Mouse (Mus musculus): Measurements from ENCODE around the gene Rab11fip3. TPM values are rescaled to one million over a fixed set of nuclear protein-coding genes. Genes with fewer than 3 reads are reported as not detected.
"Not testable (repeated sequence)": the region's sequence is repeated elsewhere in the genome, so short reads cannot be mapped to it uniquely, and the experiment has no call there.

Gene Rab11fip3
- total and polyA plus RNA-seq, 3 experiments: 3.0 to 13.9 (median 9.3) TPM

DNA sequence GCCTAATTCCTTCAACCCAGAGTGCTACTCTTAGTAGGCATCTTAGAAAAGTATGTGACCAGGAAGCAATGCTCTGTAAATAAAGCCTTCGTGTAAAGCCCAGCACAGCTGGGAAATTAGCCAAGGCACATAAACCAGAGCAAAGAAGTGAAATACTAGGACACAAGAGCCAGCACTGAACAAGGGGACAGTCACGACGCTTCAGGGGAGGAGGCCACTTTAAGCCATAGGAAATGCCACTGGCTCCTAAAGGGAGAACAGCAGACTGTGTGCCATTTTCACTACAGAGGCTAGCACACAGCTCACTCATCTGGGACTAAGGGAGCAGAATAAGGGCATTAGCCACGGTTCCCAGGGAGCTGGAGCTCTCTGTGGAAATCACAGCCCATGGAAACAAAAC lies 24.1 kb downstream of the Rab11fip3 start:
- Histone ChIP-seq H3K4me3 (ENCODE audit: low read depth, low read length) (no peak overlapping the region), H3K27me3 (ENCODE audit: insufficient read depth, low read length) (no peaks in the 10 kb centered on the region), H3K36me3 (replicated peaks) (peaks cover 3% of the 10 kb centered on the region), H3K4me1 (ENCODE audit: insufficient read depth, low read depth, low read length) (peaks cover 2% of the 10 kb centered on the region; the same call in 1 of the 2 replicates), H3K9me3 (replicated peaks) (no peaks in the 10 kb centered on the region)
- DNase-seq (ENCODE audit: low spot score) (no peak), ATAC-seq (ENCODE audit: extremely low read depth, insufficient number of reproducible peaks, low FRiP score, poor library complexity, severe bottlenecking) (no peak)
- TF ChIP-seq GATA1 (IDR thresholded peaks at IDR 0.05; ENCODE audit: borderline replicate concordance, low read length): no peak
- no peak for TF ChIP-seq POLR2AphosphoS5 (IDR thresholded peaks at IDR 0.05; ENCODE audit: insufficient replicate concordance, low read depth, low read length)
- no peak for TF ChIP-seq CTCF (IDR thresholded peaks at IDR 0.05; ENCODE audit: low read depth, low read length)
- no peak for TF ChIP-seq TAL1 (conservative IDR thresholded peaks at IDR 0.05; ENCODE audit: low read depth, low read length)
- TF ChIP-seq GATA2 (IDR thresholded peaks at IDR 0.05; ENCODE audit: borderline replicate concordance, low read depth, low read length): no peak

DNA sequence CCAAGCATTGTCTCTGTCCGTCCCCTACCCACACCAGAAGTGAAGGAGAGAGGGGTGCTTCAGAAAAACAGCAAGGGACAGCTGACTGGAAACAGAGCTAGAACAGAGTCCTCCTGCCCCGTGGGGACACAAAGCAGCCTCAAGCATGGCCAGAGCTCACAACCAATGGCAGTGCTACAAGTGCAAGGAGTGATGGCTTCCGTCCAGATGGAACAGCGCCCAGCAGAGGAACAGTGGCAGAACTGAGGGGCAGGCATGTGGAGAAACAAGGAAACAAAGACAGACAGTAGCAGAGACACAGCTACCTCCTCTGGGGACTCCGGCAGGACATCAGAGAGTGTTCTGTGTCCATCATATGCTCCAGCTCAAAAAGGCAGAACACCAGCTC lies 26.1 kb downstream of the Rab11fip3 start:
- Histone ChIP-seq H3K4me1 (ENCODE audit: insufficient read depth, low read depth, low read length) (no peaks in the 10 kb centered on the region), H3K4me3 (ENCODE audit: low read depth, low read length) (no peak overlapping the region), H3K36me3 (replicated peaks) (peaks cover 3% of the 10 kb centered on the region), H3K27me3 (ENCODE audit: insufficient read depth, low read length) (no peaks in the 10 kb centered on the region), H3K9me3 (replicated peaks) (no peaks in the 10 kb centered on the region)
- no peak for DNase-seq (ENCODE audit: low spot score)
- no peak for TF ChIP-seq CTCF (IDR thresholded peaks at IDR 0.05; ENCODE audit: low read depth, low read length)
- no peak for TF ChIP-seq TAL1 (conservative IDR thresholded peaks at IDR 0.05; ENCODE audit: low read depth, low read length)
- no peak for TF ChIP-seq GATA1 (IDR thresholded peaks at IDR 0.05; ENCODE audit: borderline replicate concordance, low read length)
- TF ChIP-seq GATA2 (IDR thresholded peaks at IDR 0.05; ENCODE audit: borderline replicate concordance, low read depth, low read length): no peak
- no peak for TF ChIP-seq POLR2AphosphoS5 (IDR thresholded peaks at IDR 0.05; ENCODE audit: insufficient replicate concordance, low read depth, low read length)
- no peak for ATAC-seq (ENCODE audit: extremely low read depth, insufficient number of reproducible peaks, low FRiP score, poor library complexity, severe bottlenecking)

DNA sequence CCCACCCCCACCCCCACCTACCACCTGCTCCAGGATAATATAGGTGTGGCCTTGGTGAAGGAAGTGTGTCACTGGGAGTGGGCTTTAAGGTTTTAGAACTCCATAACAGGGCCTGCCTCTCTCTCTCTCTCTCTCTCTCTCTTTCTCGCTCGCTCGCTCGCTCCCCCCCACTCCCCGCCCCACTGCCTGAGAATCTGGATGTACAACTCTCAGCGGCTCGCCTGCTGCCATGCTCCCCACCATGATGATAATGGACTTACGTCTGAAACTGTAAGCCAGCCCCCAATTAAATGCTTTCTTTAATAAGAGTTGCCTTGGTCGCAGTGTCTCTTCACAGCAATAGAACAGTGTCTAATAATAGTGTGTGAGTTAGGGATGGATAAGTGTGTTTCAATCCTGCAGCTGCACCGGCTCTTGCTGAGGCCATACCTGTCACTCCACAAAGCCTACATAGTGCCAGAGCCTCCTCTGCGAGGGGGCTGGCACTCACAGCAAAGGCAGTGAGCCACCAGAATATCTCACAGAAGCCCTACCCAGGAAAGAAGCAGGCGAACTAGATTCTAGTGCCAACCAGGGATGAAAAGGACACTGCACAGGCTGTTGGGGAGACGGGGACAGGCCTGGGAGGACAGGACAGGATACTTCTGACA lies 26.6 kb downstream of the Rab11fip3 start:
- no peaks in the 10 kb centered on the region for H3K4me1 ChIP-seq (ENCODE audit: insufficient read depth, low read depth, low read length)
- peaks cover 3% of the 10 kb centered on the region for H3K36me3 ChIP-seq (replicated peaks)
- H3K4me3 ChIP-seq (ENCODE audit: low read depth, low read length): no peak overlapping the region
- no peaks in the 10 kb centered on the region for H3K9me3 ChIP-seq (replicated peaks)
- DNase-seq (ENCODE audit: low spot score): no peak
- ATAC-seq (ENCODE audit: extremely low read depth, insufficient number of reproducible peaks, low FRiP score, poor library complexity, severe bottlenecking): no peak
- TF ChIP-seq GATA2 (IDR thresholded peaks at IDR 0.05; ENCODE audit: borderline replicate concordance, low read depth, low read length): no peak
- no peaks in the 10 kb centered on the region for H3K27me3 ChIP-seq (ENCODE audit: insufficient read depth, low read length)

DNA sequence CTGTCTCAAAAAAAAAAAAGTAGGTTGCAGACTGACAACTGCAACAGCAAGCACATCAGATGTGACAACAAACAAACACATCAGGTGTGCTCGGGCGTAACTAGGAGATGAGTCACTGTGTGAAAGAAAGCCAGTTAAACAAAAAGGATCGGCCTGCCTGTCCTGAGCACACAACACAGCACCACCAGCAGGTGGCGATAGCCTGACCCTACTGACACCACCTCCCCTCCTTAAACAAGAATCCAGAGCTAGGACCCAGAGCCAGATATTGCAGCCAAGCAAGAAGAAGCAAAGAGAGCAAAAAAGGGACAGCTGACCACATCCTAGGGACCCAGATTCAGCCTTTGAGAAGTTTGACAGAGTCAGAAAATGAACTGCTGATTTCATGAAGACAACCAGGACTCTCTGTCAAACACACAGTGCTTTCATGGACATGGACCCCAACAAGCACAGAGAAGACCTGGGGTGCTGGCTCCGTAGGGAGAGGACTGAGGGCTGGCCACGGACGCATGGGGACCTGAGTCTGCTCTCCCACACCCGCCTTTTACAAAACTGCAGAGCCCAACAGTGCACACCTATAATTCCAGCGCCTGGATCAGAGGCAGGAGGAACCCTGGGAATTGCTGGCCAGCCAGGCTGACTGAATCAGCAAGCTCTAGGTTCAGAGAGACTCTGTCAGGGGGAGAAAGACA lies 28.1 kb downstream of the Rab11fip3 start:
- Histone ChIP-seq H3K4me3 (ENCODE audit: low read depth, low read length) (no peak overlapping the region), H3K9me3 (replicated peaks) (no peaks in the 10 kb centered on the region), H3K4me1 (ENCODE audit: insufficient read depth, low read depth, low read length) (no peaks in the 10 kb centered on the region), H3K27me3 (ENCODE audit: insufficient read depth, low read length) (no peaks in the 10 kb centered on the region), H3K36me3 (replicated peaks) (peaks cover 7% of the 10 kb centered on the region)
- no peak for ATAC-seq (ENCODE audit: extremely low read depth, insufficient number of reproducible peaks, low FRiP score, poor library complexity, severe bottlenecking)
- peak; percentile 52 for DNase-seq (ENCODE audit: low spot score)
- TF ChIP-seq TAL1 (conservative IDR thresholded peaks at IDR 0.05; ENCODE audit: low read depth, low read length) (no peak), CTCF (IDR thresholded peaks at IDR 0.05; ENCODE audit: low read depth, low read length) (peak; percentile 81), POLR2AphosphoS5 (IDR thresholded peaks at IDR 0.05; ENCODE audit: insufficient replicate concordance, low read depth, low read length) (no peak)

DNA sequence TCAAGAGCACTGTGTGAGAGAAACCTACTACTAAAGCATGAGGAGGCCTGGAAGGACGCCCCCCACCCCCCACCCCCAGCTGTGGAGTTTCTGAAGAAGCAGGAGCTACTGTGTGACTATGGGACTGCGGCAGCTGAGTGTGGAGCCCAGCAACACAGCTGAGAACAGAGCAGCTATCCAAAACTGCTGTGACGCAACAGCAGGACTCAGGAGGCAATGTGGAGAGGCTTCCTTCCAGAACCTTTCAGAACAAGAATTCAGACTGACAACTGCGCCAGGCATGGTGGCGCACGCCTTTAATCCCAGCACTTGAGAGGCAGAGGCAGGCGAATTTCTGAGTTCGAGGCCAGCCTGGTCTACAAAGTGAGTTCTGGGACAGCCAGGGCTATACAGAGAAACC lies 28.6 kb downstream of the Rab11fip3 start:
- H3K4me1 ChIP-seq (ENCODE audit: insufficient read depth, low read depth, low read length); ATAC-seq (ENCODE audit: extremely low read depth, insufficient number of reproducible peaks, low FRiP score, poor library complexity, severe bottlenecking); H3K4me3 ChIP-seq (ENCODE audit: low read depth, low read length); H3K27me3 ChIP-seq (ENCODE audit: insufficient read depth, low read length); DNase-seq (ENCODE audit: low spot score); H3K9me3 ChIP-seq (replicated peaks): not testable (repeated sequence)
- H3K36me3 ChIP-seq (replicated peaks): peaks cover 10% of the 10 kb centered on the region

DNA sequence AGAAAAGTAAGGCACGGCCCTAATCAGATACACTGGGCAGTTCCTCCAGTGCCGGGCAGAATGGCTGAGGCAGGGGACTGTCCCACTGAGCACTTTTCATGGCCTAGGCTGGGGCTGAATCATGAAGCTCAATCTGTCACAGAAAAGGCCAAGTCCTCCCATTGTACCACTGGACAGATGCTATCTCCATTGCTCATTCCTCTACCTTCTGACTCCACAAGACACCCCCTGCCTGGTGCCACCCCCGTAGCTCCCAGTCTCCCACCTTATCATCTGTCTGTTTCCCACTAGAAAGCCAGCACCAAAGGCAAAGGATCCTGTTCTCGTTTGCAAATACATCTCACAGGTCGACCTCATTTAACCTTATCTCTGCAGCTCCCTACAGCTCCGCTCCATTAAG lies 37.3 kb downstream of the Rab11fip3 start:
- H3K9me3 ChIP-seq (replicated peaks): no peaks in the 10 kb centered on the region
- no peak overlapping the region for H3K4me3 ChIP-seq (ENCODE audit: low read depth, low read length)
- H3K36me3 ChIP-seq (replicated peaks): peaks cover 32% of the 10 kb centered on the region
- no peaks in the 10 kb centered on the region for H3K27me3 ChIP-seq (ENCODE audit: insufficient read depth, low read length)
- H3K4me1 ChIP-seq (ENCODE audit: insufficient read depth, low read depth, low read length): no peaks in the 10 kb centered on the region
- TF ChIP-seq CTCF (IDR thresholded peaks at IDR 0.05; ENCODE audit: low read depth, low read length) (no peak), POLR2AphosphoS5 (IDR thresholded peaks at IDR 0.05; ENCODE audit: insufficient replicate concordance, low read depth, low read length) (no peak), TAL1 (conservative IDR thresholded peaks at IDR 0.05; ENCODE audit: low read depth, low read length) (no peak), GATA2 (IDR thresholded peaks at IDR 0.05; ENCODE audit: borderline replicate concordance, low read depth, low read length) (no peak), GATA1 (IDR thresholded peaks at IDR 0.05; ENCODE audit: borderline replicate concordance, low read length) (no peak)
- no peak for ATAC-seq (ENCODE audit: extremely low read depth, insufficient number of reproducible peaks, low FRiP score, poor library complexity, severe bottlenecking)
- no peak for DNase-seq (ENCODE audit: low spot score)

DNA sequence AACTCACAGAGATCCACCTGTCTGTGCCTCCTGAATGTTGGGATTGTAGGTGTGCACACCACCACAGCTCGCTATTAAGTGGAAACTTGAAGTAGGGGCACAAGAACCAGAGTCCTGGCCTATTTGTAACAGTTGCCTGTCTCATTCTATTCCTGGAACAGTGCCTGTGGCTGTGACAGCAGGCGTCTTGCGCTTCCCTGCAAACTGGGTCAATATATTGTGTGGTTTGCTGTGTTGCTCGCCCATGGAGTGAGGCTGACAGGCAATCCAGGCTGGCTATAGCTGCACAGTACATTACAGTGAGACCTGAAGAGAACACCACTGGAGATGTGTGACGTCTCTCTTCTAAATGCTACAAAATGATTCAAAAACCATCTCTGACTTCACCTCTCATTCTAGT lies 37.8 kb downstream of the Rab11fip3 start:
- Histone ChIP-seq H3K9me3 (replicated peaks) (no peaks in the 10 kb centered on the region), H3K4me1 (ENCODE audit: insufficient read depth, low read depth, low read length) (no peaks in the 10 kb centered on the region), H3K4me3 (ENCODE audit: low read depth, low read length) (no peak overlapping the region), H3K27me3 (ENCODE audit: insufficient read depth, low read length) (no peaks in the 10 kb centered on the region), H3K36me3 (replicated peaks) (peaks cover 31% of the 10 kb centered on the region)
- DNase-seq (ENCODE audit: low spot score) (no peak), ATAC-seq (ENCODE audit: extremely low read depth, insufficient number of reproducible peaks, low FRiP score, poor library complexity, severe bottlenecking) (no peak)
- TF ChIP-seq POLR2AphosphoS5 (IDR thresholded peaks at IDR 0.05; ENCODE audit: insufficient replicate concordance, low read depth, low read length) (no peak), CTCF (IDR thresholded peaks at IDR 0.05; ENCODE audit: low read depth, low read length) (no peak), GATA2 (IDR thresholded peaks at IDR 0.05; ENCODE audit: borderline replicate concordance, low read depth, low read length) (no peak), GATA1 (IDR thresholded peaks at IDR 0.05; ENCODE audit: borderline replicate concordance, low read length) (no peak), TAL1 (conservative IDR thresholded peaks at IDR 0.05; ENCODE audit: low read depth, low read length) (no peak)
